15 mouse cellular contexts compared by ENCODE assay signal in genomic region chr13:100954598-100955251, GRCm38 (mm10).
DNase-seq lines count a peak whose midpoint lies in the region; TF ChIP-seq lines count a peak whose summit lies in the region.
"Had no signal": no experiment of that assay in that cellular context is flagged by ENCODE, and none has a peak within 500 bp of the region (broad histone marks: within the 10 kb centered on the region; RNA-seq: fewer than 3 reads in every experiment).

No protein-coding gene starts in this region.

- H3K27ac ChIP-seq in cortical plate, adult 2 months (ENCODE audit: insufficient read depth, low read length), result peak overlapping the region; percentile 85
- no peak overlapping the region for H3K27ac ChIP-seq in forebrain, embryonic 10.5 days
- H3K27ac ChIP-seq: gastrocnemius, adult 2 months; hindbrain, embryonic 13.5 days; intestine, embryonic 15.5 days; neural tube, embryonic 15.5 days had no signal

- peaks cover 5% of the 10 kb centered on the region for H3K4me1 ChIP-seq in cortical plate, adult 2 months (ENCODE audit: control insufficient read depth, insufficient read depth, low read length)
- peaks cover 9% of the 10 kb centered on the region; the same call in 1 of the 2 replicates for H3K4me1 ChIP-seq in forebrain, embryonic 10.5 days
- H3K4me1 ChIP-seq: intestine, embryonic 15.5 days had no signal

- TF ChIP-seq POLR2A in cortical plate, adult 2 months (IDR thresholded peaks at IDR 0.05; ENCODE audit: extremely low read depth, insufficient read depth, low read length), result no peak

- no peaks in the 10 kb centered on the region for H3K9me3 ChIP-seq in forebrain, embryonic 10.5 days
- H3K9me3 ChIP-seq: hindbrain, embryonic 13.5 days; intestine, embryonic 15.5 days; neural tube, embryonic 15.5 days had no signal

- peak; percentile 69 for DNase-seq in left cerebral cortex, adult 11 months (ENCODE audit: low spot score)
- DNase-seq in left cerebral cortex, postnatal 10 days (ENCODE audit: extremely low spot score in 1 of 2, low spot score in 2 of 2), result no peak
- peak; percentile 56 for DNase-seq in layer of hippocampus, adult 9-11 months
- DNase-seq in right cerebral cortex, postnatal 10 days (ENCODE audit: low spot score in 2 of 2), result peak; percentile 32 to 37
- no peak for DNase-seq in forebrain, embryonic 10.5 days (ENCODE audit: extremely low spot score, low spot score)
- DNase-seq in cerebellum, adult 9-10 months, result no peak
- DNase-seq: cerebellum, adult 11-12 months; gastrocnemius, adult 2 months; heart, adult 18-20 months; kidney, postnatal 25 days; lung, postnatal 14 days had no signal

- no peaks in the 10 kb centered on the region for H3K27me3 ChIP-seq in forebrain, embryonic 10.5 days (ENCODE audit: poor library complexity, severe bottlenecking)
- H3K27me3 ChIP-seq: intestine, embryonic 15.5 days; neural tube, embryonic 15.5 days had no signal

- no peak for TF ChIP-seq CTCF in cortical plate, adult 2 months (IDR thresholded peaks at IDR 0.05; ENCODE audit: extremely low read depth, insufficient read depth, low read length)

- intact Hi-C loops in left cerebral cortex, postnatal 10 days (cut with DNase I), result no loop called here

- 83% methylated on average over 8 of the region's 8 CpGs for WGBS in forebrain, embryonic 10.5 days

- H3K36me3 ChIP-seq in forebrain, embryonic 10.5 days (replicated peaks), result no peaks in the 10 kb centered on the region
- H3K36me3 ChIP-seq: hindbrain, embryonic 13.5 days; intestine, embryonic 15.5 days; neural tube, embryonic 15.5 days had no signal

- H3K4me3 ChIP-seq in cortical plate, adult 2 months (ENCODE audit: insufficient read depth, low read length), result no peak overlapping the region
- no peak overlapping the region for H3K4me3 ChIP-seq in forebrain, embryonic 10.5 days
- H3K4me3 ChIP-seq: gastrocnemius, adult 2 months; hindbrain, embryonic 13.5 days; intestine, embryonic 15.5 days; neural tube, embryonic 15.5 days had no signal

Comparison
In these comparisons a context has a peak if more than half of its experiments do, and no peak if none do; other contexts are left out.
1. DNase-seq: peak in left cerebral cortex, adult 11 months (single experiment), layer of hippocampus, adult 9-11 months (single experiment) and right cerebral cortex, postnatal 10 days (2 of 2); none in left cerebral cortex, postnatal 10 days (0 of 2), forebrain, embryonic 10.5 days (single experiment) and cerebellum, adult 9-10 months (single experiment).